8 mouse cellular contexts compared by ENCODE assay signal in the genomic region with DNA sequence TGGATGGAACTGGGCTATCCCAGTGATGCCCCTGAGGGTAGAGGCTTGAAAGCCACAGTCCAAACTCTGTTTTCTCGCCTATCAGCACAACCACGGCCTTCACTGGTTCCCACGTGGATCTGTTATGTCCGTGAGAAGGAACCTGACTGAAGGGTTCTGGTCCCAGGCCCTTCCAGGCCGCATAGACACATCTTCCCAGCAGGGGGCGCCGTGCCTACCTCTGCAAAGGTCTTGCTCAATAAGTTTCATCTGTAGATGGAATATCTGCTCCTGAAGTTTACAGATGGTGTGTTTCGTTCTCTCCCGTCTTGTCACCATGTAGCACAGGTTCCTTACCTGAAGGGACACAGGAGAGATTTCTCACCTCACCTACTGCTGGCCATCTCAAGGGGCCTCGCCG. TPM values are rescaled to one million over a fixed set of nuclear protein-coding genes. Genes with fewer than 3 reads are reported as not detected.
A peak's percentile ranks its signal among the peaks of the same experiment; 100 is the strongest.
DNase-seq lines count a peak whose midpoint lies in the region; ATAC-seq and TF ChIP-seq lines count a peak whose summit lies in the region.

No protein-coding gene starts in this region.

- H3K27me3 ChIP-seq in midbrain, embryonic 14.5 days (ENCODE audit: control insufficient read depth, insufficient read depth, low read length) = no peaks in the 10 kb centered on the region
- H3K27me3 ChIP-seq in midbrain, embryonic 16.5 days (ENCODE audit: control insufficient read depth, insufficient read depth, low read depth, low read length) = no peaks in the 10 kb centered on the region
- no peaks in the 10 kb centered on the region for H3K27me3 ChIP-seq in lung, postnatal 0 days (replicated peaks; ENCODE audit: insufficient read depth, low read length)

- H3K4me1 ChIP-seq in midbrain, embryonic 14.5 days (ENCODE audit: control insufficient read depth, insufficient read depth, low read length) = peaks cover 5% of the 10 kb centered on the region; the same call in 1 of the 2 replicates
- H3K4me1 ChIP-seq in midbrain, embryonic 16.5 days (ENCODE audit: control insufficient read depth, insufficient read depth, low read length) = 0 out of 2 replicates have a peak, but pooled peaks cover 3% of the 10 kb centered on the region
- H3K4me1 ChIP-seq in bone marrow, adult 2 months (ENCODE audit: control insufficient read depth, insufficient read depth, low read length) = peaks cover 5% of the 10 kb centered on the region
- H3K4me1 ChIP-seq in lung, postnatal 0 days (ENCODE audit: insufficient read depth, low read depth, low read length) = 0 out of 2 replicates have a peak, but pooled peaks cover 3% of the 10 kb centered on the region

- H3K27ac ChIP-seq in midbrain, embryonic 14.5 days (replicated peaks; ENCODE audit: low read depth, low read length) = no peak overlapping the region
- no peak overlapping the region for H3K27ac ChIP-seq in midbrain, embryonic 16.5 days (ENCODE audit: low read length)
- no peak overlapping the region for H3K27ac ChIP-seq in bone marrow, adult 2 months (ENCODE audit: control insufficient read depth, insufficient read depth, low read depth, low read length, poor library complexity)
- H3K27ac ChIP-seq in lung, postnatal 0 days (ENCODE audit: low read length) = no peak overlapping the region

- TF ChIP-seq POLR2A in bone marrow, adult 2 months (IDR thresholded peaks at IDR 0.05; ENCODE audit: borderline replicate concordance, control insufficient read depth, low read depth, low read length) = no peak

- TF ChIP-seq CTCF in bone marrow, adult 2 months (IDR thresholded peaks at IDR 0.05; ENCODE audit: control insufficient read depth, insufficient read depth, low read length) = peak; percentile 92
- TF ChIP-seq CTCF in lung, postnatal 0 days (IDR thresholded peaks at IDR 0.05) = peak; percentile 93

- H3K36me3 ChIP-seq in midbrain, embryonic 14.5 days (ENCODE audit: control insufficient read depth, insufficient read depth, low read length) = no peaks in the 10 kb centered on the region
- no peaks in the 10 kb centered on the region for H3K36me3 ChIP-seq in midbrain, embryonic 16.5 days (ENCODE audit: control insufficient read depth, insufficient read depth, low read length)
- peaks cover 20% of the 10 kb centered on the region for H3K36me3 ChIP-seq in lung, postnatal 0 days (ENCODE audit: insufficient read depth, low read length)

- ATAC-seq in midbrain, embryonic 14.5 days (ENCODE audit: low FRiP score, low TSS enrichment) = no peak
- ATAC-seq in midbrain, embryonic 16.5 days = no peak
- ATAC-seq in lung, postnatal 0 days = no peak; the same call in 1 of the 2 replicates

- TF ChIP-seq EP300 in lung, postnatal 0 days (IDR thresholded peaks at IDR 0.05) = no peak

- no peak overlapping the region for H3K4me2 ChIP-seq in midbrain, embryonic 14.5 days (ENCODE audit: low read length)
- no peak overlapping the region for H3K4me2 ChIP-seq in midbrain, embryonic 16.5 days (ENCODE audit: low read length)
- H3K4me2 ChIP-seq in lung, postnatal 0 days (replicated peaks; ENCODE audit: low read depth, low read length) = no peak overlapping the region

- H3K9me3 ChIP-seq in midbrain, embryonic 14.5 days (ENCODE audit: control insufficient read depth, low read length) = no peaks in the 10 kb centered on the region
- H3K9me3 ChIP-seq in midbrain, embryonic 16.5 days (replicated peaks; ENCODE audit: control insufficient read depth, low read length, poor library complexity, severe bottlenecking) = no peaks in the 10 kb centered on the region
- H3K9me3 ChIP-seq in lung, postnatal 0 days (ENCODE audit: low read length) = no peaks in the 10 kb centered on the region

- DNase-seq in midbrain, embryonic 14.5 days = peak; percentile 85
- peak; percentile 65 for DNase-seq in forelimb bud, embryonic 11.5 days (ENCODE audit: low read depth, low spot score)
- DNase-seq in kidney, postnatal 36 days = peak; percentile 81 to 93
- DNase-seq in lung, postnatal 0 days (ENCODE audit: low spot score) = peak; percentile 81
- peak; percentile 63 for DNase-seq in right cerebral cortex, postnatal 25 days
- DNase-seq in urinary bladder, postnatal 36 days (ENCODE audit: low spot score in 2 of 2) = peak; percentile 66 to 80

- no peak overlapping the region for H3K9ac ChIP-seq in midbrain, embryonic 14.5 days (replicated peaks; ENCODE audit: low read length)
- no peak overlapping the region for H3K9ac ChIP-seq in midbrain, embryonic 16.5 days (ENCODE audit: low read depth, low read length)
- H3K9ac ChIP-seq in lung, postnatal 0 days (replicated peaks; ENCODE audit: low read depth) = no peak overlapping the region

- H3K4me3 ChIP-seq in midbrain, embryonic 14.5 days (replicated peaks; ENCODE audit: low read depth, low read length) = no peak overlapping the region
- H3K4me3 ChIP-seq in midbrain, embryonic 16.5 days (ENCODE audit: low read depth, low read length) = no peak overlapping the region
- no peak overlapping the region for H3K4me3 ChIP-seq in bone marrow, adult 2 months (replicated peaks; ENCODE audit: control insufficient read depth, low read depth, low read length)
- H3K4me3 ChIP-seq in lung, postnatal 0 days (ENCODE audit: low read depth, low read length) = no peak overlapping the region

- 46% methylated on average over 11 of the region's 11 CpGs for WGBS in midbrain, embryonic 14.5 days
- WGBS in midbrain, embryonic 16.5 days = 41% methylated on average over 11 of the region's 11 CpGs
- WGBS in bone marrow, adult 2 months = 31% methylated on average over 11 of the region's 11 CpGs
- 22% methylated on average over 11 of the region's 11 CpGs for WGBS in lung, postnatal 0 days

RNA-seq across cellular contexts. Expression of a gene that starts 36.6 kb away (rescaled TPM):
- 0.28 and 0.30 TPM in 2 replicates for polyA plus RNA-seq in midbrain, embryonic 14.5 days (2014; fragmentation: Nextera tagmentation; extraction: Ambion mirVana)
- 0.48 and 0.65 TPM in 2 replicates for polyA plus RNA-seq in midbrain, embryonic 16.5 days (2015; fragmentation: Nextera tagmentation; extraction: Ambion mirVana)
- polyA plus RNA-seq in bone marrow, adult 2 months (2011; ENCODE audit: insufficient read depth, insufficient read length, low replicate concordance, missing spikeins) = 5.5 and 5.9 TPM in 2 replicates
- polyA plus RNA-seq in lung, postnatal 0 days (2015; fragmentation: Nextera tagmentation; extraction: Ambion mirVana) = 3.1 and 3.9 TPM in 2 replicates

RNA-seq across cellular contexts. Expression of a gene that starts 57.4 kb away (rescaled TPM):
- 188 and 211 TPM in 2 replicates for polyA plus RNA-seq in midbrain, embryonic 14.5 days (2014; fragmentation: Nextera tagmentation; extraction: Ambion mirVana)
- 184 and 206 TPM in 2 replicates for polyA plus RNA-seq in midbrain, embryonic 16.5 days (2015; fragmentation: Nextera tagmentation; extraction: Ambion mirVana)
- 5.7 and 9.3 TPM in 2 replicates for polyA plus RNA-seq in bone marrow, adult 2 months (2011; ENCODE audit: insufficient read depth, insufficient read length, low replicate concordance, missing spikeins)
- 121 and 125 TPM in 2 replicates for polyA plus RNA-seq in lung, postnatal 0 days (2015; fragmentation: Nextera tagmentation; extraction: Ambion mirVana)

RNA-seq across cellular contexts. Expression of a gene that starts 57.4 kb away (rescaled TPM):
- polyA plus RNA-seq in midbrain, embryonic 14.5 days (2014; fragmentation: Nextera tagmentation; extraction: Ambion mirVana) = 15.0 and 16.9 TPM in 2 replicates
- 15.2 and 16.5 TPM in 2 replicates for polyA plus RNA-seq in midbrain, embryonic 16.5 days (2015; fragmentation: Nextera tagmentation; extraction: Ambion mirVana)
- polyA plus RNA-seq in bone marrow, adult 2 months (2011; ENCODE audit: insufficient read depth, insufficient read length, low replicate concordance, missing spikeins) = 4.0 and 4.3 TPM in 2 replicates
- 10.3 and 10.5 TPM in 2 replicates for polyA plus RNA-seq in lung, postnatal 0 days (2015; fragmentation: Nextera tagmentation; extraction: Ambion mirVana)

Comparison
In these comparisons a context has a peak if more than half of its experiments do, and no peak if none do; other contexts are left out.
1. RNA of a gene that starts 57.4 kb away (polyA plus RNA-seq): 184 to 206 TPM in midbrain, embryonic 16.5 days, 188 to 211 TPM in midbrain, embryonic 14.5 days and 121 to 125 TPM in lung, postnatal 0 days; 5.7 to 9.3 TPM in bone marrow, adult 2 months; every median in the first group is over 10 times any median in the second.
2. Peak in every context shown above with its lines, with median percentiles within 50 percentile points of each other: DNase-seq.